Mouse (Mus musculus) urinary bladder, adult 18-20 months (tissue): Measurements from ENCODE around the gene C2cd4d.

ENCODE experiments used
- DNase-seq, 2 experiments: peaks; one replicate each; pipeline ENCODE4 v3.0.0; 2022; ENCODE audit warnings: low spot score in 2 of 2, mixed read lengths in 2 of 2

The C2cd4d gene

DNA sequence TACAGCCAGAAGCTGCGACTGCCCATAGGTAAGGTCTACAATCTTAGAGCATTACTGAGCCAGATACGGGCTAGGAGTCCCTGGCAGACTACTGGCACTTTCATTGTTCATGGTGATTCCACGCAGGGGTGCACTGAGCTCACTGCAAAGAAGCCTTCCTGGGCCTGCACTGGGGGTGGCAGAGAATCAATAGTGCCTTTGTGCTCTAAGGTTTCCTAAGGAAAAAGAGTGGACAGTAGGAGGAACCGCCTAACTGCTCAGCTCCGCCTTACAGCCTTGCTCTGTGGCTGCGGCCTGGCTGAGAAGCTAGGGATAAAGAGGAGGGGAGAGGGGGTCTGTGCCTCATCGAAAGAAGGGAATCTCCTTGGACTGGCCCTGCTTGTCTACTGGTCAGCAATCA is at the start of gene C2cd4d:
TSS of gene C2cd4d (plus strand) at position 301 of the 400 bp plus-strand sequence.
- DNase-seq, result no peak

DNA sequence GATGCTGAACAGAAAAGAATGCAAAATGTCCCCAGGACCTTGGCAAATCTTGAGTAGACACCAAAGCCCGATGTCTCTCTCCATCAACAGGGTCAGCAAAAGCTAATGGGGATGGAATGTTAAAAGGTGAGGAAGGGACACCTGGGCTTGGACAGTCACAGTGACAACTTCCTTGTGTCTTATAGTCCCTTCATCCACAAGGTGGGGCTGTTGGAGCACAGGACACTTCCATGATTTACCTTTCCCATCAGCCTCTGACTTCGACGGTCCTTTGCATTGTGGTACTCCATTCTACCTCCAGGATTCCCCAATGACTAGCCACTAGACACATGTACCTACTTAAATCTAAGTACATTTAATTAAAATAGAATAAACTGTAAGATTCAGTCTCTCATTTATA is 33.6 kb upstream of the C2cd4d start:
- DNase-seq, result no peak

DNA sequence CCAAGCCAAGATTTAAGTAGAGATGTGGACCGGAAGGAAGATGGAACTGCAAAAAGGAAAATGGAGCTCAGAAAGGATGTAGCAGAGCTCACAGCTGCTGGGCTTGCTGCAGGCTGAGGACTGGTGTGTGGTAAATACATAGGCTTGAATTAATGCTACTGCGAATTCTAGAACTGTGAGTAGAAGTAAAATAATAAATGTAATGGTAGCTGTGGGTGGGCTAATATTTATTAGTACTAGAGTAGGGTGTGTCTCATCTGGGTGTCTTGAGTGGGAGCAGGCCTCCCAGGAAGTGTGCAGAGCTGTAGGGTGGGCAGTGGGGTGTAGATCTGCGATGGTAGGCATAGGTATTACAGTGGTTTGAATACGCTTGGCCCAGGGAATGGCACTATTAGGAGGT is 27.8 kb upstream of the C2cd4d start:
- no peak for DNase-seq

DNA sequence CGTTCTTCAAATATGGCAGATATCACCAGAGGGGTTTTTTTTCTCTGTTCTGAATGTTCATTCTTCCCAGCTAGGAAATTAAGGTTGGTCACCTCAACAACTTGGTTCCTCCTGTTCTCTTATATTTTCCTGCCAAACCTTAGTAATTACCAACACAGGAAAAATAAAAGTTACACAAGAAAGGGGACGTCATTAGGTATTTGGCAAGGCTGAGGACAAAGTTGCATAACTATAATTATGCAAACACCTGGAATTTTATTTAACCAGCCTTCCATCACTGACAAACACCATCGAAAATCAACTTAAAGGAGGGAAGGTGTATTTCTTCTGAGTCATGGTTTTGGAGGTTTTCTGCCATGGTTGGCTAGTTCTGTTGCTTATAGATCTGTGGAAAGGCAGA is 23.7 kb upstream of the C2cd4d start:
- DNase-seq, result no peak

DNA sequence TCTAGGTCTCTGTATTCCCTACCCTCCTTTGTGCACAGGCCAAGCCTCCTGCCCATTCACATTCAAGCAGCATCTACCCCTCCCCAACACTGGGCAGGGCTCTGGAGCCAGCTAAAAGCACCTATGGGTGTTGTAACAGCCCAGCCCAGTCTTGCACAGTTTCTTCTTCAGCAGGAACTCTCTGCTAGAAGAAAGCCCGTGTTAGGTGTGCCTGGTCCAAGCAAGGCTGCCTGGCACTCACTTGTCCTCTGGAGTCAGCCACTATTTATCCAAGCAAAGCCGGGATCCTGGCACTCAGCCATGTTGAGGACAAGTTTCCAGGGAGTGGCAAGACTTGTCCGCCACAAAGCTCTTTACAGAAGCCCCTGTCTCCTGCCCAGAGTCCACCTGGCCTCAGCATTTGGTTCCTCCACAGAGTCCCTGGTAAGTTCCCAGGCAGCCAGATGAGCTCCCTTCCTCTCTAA is 20.2 kb upstream of the C2cd4d start, which contains the start of gene Them5:
TSS of gene Them5 (plus strand) at position 141 of the 464 bp plus-strand sequence.
- no peak for DNase-seq

DNA sequence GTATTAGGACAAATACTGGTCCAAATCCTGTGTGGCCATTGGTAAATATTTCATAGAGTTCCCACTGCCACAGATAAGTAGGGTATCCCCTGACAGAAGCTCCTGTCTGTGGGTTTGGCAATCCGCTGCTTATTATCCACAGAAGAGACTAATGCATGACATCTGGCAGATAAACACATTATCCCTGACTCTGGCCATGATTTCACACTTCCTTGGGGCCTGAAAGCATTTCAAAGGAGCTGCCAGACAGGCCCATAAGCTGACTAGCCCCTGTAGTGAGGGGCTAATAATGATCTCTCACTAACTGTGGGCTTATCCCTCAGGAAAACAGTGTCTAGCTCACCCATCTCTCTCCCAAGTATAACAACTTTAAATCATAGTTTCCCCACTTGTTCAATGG is 19.7 kb upstream of the C2cd4d start:
- DNase-seq, result no peak

DNA sequence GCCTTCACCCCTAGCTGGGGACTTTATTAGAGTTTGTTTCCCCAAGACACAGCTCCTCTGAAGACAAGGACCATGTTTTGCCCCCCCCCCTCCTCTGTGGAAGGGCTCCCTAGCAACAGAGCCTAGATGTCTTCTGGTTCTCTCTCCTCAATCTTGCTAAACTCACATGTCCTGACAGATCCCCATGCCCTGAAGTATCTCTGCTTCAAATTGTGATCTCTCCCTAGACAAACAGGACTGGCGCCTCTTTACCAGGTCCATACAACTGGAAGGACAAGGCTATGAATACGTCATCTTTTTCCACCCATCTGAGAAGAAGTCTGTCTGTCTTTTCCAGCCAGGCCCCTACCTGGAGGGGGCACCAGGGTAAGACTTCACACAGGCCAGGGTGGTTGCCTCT is 18.1 kb upstream of the C2cd4d start:
- no peak for DNase-seq

DNA sequence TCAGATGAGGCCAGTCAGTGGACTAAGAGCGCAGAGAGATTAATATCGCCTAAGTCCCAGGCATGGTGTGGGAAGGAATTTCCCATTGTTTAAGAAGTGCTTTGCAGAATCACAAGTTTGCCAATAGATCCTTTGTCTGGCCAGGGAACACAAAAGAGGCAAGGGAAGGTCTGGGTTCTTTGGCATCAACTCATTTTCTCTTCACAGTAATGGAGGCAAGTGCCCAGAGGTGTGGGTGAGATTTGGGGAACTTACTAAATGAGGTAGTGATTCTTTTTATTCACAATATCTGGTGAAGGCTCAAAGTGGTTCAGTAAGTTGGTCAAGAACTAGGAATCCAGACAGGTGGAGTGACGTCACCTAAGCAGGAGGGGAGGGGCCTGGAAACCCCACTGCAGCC is 17.3 kb upstream of the C2cd4d start:
- no peak for DNase-seq

DNA sequence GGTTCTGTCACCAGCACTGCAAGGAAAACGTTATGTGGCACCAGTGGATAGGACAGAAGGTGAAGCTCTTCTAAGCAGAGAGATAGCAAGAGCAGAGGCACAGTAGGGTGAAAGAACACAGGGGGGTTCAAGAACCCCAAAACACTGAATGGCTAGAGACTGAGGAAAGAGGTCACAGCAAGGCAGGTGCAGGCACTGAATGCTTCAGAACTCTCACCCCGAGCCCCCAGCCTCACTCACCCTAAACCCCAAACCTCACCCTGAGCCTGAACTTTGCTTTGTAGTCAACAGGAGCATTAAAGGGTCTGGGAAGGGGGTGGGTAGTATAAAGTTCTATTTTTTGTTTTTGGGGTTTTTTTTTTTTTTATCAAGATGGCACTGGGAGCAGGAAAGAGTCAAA is 14.1 kb upstream of the C2cd4d start:
- DNase-seq, result no peak

DNA sequence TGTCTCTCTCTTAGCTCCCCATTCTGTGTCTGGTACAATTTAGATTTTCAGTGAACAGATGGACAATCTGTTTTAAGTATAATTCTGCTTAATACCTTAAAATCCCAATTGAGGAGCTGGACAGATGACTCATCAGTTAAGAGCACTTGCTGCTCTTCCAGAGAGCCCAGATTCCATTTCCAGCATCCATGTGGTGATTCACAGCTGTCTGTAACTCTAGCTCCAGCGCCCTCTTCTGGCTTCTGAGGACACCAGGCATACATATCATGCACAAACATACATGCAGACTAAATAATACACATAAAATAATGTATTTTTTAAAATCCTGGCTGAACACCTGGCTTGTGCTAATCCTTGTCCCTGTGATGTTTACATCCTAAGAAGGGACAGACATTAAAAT is 1.4 kb upstream of the C2cd4d start:
- no peak for DNase-seq

DNA sequence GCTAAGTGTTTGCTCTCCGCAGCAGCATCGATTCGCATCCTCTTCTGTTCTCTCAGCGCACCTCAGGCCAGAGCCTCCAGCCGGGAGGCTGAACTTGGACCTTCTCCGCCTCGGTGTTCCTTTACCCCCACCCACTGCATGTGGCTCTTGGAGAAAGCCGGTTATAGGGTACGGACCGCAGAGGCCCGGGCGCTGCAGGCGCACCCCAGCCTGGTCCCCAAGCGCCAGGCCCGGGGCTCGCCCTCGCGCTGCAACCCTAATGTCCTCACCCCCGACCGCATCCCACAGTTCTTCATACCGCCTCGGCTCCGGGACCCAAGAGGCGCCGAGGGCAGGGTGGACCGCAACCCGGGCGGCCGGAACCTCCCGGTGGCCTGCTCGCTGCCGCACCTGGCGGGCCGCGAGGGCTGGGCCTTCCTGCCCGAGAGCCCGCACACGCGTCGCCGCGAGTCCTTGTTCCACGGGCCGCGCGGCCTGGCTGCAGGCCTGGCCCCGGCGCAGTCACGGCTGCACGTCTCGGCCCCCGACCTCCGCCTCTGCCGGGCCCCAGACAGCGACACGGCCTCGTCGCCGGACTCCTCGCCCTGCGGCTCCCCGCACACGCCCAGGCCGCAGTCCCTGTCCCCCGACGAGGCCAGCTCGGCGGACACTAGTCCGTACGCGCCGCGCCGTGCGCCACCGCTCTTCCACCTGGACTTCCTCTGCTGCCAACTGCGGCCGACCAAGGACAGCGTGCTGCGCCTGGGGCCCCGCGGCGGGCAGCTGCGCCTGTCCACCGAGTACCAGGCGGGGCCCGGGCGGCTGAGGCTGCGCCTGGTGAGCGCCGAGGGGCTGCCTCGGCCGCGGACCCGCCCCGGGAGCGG is 1.3 kb downstream of the C2cd4d start:
- peak; percentile 16 to 61 for DNase-seq

DNA sequence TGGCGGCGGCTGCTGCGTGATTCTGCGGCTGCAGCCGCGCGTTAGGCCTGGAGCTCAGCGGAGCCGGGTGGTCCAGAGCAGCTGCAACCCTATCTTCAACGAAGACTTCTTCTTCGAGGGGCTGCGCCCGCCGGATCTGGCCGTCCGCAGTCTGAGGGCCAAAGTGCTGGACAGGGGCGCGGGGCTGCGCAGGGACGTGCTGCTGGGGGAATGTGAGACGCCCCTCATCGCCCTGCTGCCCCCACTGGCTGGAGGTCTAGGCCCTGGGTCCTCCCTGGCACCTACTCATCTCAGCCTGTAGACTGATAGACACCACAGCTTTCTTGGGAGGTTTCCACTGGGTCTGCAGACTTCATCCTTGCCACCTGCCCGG is 1.9 kb downstream of the C2cd4d start:
- DNase-seq, result no peak

DNA sequence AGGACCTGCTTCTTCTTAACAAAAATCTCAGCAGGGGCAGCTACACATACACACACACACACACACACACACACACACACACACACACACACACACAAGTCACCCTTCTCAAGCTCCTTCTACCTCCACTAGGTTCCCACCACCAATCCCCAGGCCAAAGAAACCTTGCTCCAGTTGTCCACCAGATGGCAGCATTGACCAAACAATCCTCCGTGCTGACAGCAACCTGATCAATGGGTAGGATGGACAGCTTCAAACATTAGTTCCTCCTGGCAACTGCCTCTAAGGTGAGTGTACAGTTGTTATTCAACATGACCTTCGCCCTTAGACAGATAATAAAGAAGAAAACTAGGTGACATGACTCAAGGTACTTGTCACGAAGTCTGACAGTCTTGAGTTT is 4.5 kb downstream of the C2cd4d start:
- peak; percentile 62 to 65 for DNase-seq

DNA sequence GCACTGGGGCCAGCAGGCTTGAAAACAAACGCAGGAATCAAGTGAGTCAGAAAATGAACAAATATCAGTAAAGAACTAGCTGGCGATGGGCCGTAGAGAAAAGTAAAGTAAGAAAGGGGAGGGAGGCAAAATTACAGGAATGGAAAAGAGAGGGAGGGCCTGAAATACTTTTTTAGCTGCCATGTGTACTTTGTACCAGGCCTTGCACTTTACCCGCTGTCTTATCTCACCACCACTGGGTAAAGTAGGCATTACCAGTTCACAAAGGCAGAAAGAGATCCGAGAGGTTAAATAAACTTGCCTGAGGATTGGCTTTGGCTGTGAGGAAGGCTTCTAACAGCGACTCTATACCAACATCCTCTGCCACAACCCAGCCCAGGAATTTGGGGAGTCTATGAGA is 5.3 kb downstream of the C2cd4d start:
- no peak for DNase-seq

DNA sequence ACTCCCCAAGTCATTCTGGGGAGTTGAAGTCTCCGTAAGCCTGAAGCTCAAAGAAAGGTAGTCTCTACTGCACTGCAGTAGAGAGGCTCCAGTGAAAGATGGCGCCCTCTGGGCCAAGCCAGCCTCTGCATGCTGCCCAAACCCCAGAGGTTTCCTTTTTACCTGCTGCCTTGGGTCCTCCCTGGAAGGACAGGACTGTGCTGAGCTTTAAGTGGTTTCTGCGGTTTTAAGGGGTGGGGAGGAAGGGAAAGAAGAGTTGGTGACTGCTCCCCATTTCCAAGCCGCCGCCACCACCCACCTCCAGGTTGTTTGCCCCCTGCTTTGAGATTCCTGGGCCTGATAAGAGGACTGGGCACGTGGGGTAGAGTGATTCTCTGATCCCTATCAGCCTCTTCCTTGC is 6.4 kb downstream of the C2cd4d start:
- no peak for DNase-seq

DNA sequence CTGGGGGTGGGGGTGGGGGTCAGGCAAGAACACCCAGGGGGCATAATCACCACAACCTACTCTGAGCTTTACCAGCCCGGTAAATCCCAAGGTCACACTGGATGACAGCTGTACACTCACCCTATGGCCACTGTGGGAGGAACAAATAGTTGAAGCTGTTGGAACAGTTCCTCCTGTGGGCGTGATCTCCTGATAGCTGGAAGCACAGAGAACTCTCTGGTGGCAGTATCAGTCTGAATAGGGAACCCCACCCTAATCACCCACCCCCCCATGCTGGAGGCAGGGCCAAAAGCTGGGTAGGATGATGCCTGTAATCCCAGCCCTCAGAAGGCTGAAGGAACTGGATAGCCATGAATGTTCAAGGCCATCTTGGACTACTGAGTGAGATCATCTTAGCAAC is 7.5 kb downstream of the C2cd4d start:
- no peak for DNase-seq

DNA sequence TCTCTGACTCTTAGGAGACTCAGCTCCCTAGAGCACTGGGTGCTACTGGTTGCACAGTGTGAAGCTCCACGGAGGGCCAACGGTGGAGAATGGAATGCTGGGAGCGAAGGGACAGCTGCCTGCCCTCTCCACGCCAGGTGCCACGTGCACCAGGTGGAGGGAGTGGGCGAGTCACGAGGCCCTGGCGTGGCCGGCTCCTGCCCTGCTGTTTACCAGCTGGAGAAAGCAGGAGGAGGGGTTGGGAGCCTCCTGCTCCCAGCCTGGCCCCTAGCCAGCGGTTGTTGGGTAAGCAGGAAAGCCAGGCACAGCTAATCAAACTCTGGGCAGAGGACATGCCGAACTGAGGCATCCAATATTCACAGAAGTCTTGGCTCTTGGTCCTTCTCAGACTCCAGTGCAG is 9.4 kb downstream of the C2cd4d start:
- DNase-seq, result peak; percentile 71 to 85

DNA sequence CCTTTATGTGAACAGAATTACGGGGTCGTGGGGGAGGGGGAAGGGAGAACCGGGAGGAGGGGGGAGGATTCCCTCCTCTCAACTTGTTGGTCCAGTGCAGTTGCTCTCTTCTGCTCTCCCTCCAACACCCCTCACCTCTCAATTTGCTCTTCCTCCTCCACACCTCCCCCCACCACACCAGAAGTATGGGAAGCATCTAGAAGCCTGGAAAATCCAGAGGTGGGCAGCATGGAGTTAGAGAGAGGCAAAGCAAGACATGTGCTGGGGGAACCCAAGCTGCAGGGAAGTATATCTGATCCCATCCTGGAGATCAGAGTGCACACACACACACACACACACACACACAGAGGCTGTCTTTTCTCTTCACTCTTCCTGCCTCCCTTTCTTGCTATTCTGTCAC is 9.8 kb downstream of the C2cd4d start:
- DNase-seq, result no peak

DNA sequence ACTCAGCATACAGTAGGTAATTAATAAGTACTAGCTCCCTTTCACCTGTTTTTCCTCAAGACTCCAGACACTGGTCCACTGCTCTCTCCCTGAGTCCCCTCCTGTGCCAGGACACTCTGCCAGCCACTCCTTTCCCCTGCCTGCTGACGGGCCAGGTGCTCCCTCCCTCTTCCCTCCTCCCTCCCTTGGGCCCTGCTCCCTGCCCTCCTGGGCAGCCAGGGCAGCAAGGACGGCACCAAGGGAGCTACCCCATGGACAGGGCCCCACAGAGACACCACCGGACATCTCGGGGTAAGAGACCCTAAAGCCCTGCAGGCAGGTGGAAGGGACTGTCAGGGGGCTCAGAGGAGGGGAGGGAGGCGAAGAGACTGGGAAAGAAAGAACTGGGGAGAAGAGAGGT is 10.4 kb downstream of the C2cd4d start, which contains the start of gene Rorc:
TSS of gene Rorc (plus strand) at position 154 of the 400 bp plus-strand sequence.
- peak; percentile 47 for DNase-seq

DNA sequence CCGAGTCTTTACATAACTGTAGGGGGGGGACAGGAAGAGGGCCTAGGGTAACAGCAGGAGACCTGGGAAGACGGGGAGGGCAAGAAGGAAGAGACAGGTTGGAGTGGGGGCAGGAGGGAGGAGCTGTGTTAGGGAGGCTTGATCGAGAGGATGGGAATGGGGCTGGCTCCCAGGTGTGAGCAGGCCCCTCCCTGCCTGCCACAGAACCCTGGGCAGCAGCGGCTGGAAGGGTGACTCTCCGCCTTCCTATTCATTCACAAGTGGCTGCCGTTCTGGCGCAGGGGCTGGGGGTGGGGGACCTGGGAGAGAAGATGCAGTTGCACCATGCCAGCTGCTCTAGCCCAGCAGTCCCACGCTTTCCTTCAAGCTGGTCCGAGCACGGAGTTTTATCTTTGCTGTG is 10.9 kb downstream of the C2cd4d start:
- no peak for DNase-seq

DNA sequence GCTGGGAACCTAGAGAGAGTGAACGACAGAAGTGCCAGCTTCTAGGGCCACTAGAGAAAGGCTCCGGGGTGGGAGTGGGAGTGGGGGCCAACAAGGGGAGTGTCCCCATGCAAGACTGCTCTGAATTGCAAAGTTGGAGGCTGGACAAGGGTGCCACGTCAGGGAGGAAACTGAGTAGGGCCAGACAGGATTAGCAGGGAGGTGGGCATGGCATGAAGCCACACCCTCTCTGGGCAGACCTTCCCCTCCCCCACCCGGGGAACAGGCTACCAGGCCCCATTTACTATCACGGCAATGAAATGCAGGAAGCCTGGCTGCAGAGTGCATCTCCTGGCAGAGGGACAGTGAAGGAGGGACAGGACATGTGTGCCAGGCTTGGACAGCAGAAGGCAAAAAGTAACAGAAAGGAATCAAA is 11.4 kb downstream of the C2cd4d start:
- DNase-seq, result peak in 1 of 2 experiments; percentile 26

DNA sequence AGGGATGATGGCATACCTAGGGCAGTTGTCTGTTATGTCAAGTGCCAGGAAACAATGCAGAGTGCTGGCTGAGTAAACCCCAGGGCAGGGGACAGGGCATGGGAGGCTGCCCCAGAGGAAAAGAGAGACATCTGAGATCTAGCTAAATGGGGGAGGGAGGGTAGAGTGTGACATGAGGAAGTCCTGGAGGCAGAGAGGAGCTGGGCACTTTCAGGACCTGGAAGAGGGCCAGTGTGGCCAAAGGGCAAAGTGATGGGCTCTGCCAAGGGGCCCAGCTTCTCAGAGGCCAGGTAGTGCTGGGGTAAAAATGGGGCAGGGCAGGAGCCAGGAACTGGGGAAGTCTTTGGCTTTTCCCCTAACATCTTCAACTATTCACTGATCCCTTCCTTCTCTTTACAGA is 12.4 kb downstream of the C2cd4d start:
- DNase-seq, result no peak

DNA sequence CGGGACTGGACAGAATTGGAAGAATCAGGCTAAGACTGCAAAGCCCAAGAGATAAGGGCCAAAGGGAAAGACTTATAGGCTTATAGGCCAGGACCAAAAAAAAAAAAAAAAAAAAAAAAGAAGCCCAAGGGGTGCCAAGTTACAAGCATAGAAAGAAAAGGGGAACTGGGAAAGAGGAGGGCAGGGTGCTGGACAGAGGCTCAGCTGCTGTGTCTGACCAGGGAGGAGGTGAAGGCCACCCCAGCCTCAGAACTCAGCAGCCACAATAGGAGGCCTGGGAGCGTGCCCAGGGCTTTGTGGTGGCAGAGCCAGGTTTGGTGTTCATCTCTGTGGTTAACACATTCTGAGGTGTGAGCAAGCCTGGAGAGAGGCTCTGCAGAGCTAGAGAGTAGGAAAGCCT is 12.9 kb downstream of the C2cd4d start:
- DNase-seq, result no peak

DNA sequence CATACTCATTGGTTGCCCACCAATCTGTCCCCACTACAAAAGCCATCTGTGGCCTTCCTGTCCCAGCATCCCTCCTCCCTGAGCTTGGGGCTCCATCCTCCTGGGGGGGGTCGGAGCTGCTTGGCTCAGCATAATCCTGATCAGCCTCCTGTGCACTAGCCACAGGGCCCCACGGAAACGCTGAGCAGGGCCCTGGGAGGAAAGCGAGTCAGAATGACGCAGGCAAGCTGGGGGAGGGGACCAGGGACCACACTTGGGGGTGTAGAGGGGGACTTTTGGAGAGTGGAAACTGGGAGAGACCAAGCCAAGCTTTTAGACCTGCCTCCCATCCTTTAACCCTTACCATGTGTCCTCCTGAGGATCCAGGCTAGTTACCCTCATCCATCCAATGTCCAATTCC is 13.6 kb downstream of the C2cd4d start:
- no peak for DNase-seq
